Mouse (Mus musculus): ENCODE measurements around the gene Ube2k. TPM values are rescaled to one million over a fixed set of nuclear protein-coding genes. Genes with fewer than 3 reads are reported as not detected.

The Ube2k gene
- polyA plus RNA-seq, 1 experiment from 2014 or later: 159 TPM

GRCm38 (mm10) chr5:65599681-65600080 lies 62.6 kb downstream of the Ube2k start:
- no peak overlapping the region for H3K4me2 ChIP-seq (replicated peaks)
- no peak for ATAC-seq (ENCODE audit: low FRiP score)
- no peak overlapping the region for H3K9ac ChIP-seq
- no peak for DNase-seq (ENCODE audit: low spot score)
- H3K4me1 ChIP-seq (replicated peaks; ENCODE audit: control insufficient read depth, insufficient read depth, low read length): no peaks in the 10 kb centered on the region
- no peaks in the 10 kb centered on the region for H3K27me3 ChIP-seq (ENCODE audit: control insufficient read depth, insufficient read depth, low read length)
- H3K9me3 ChIP-seq (ENCODE audit: control insufficient read depth, low read length): no peaks in the 10 kb centered on the region
- WGBS: 96% methylated on average over 7 of the region's 7 CpGs
- H3K27ac ChIP-seq: no peak overlapping the region
- H3K36me3 ChIP-seq (replicated peaks; ENCODE audit: control insufficient read depth, insufficient read depth): peaks cover 38% of the 10 kb centered on the region
- no peak overlapping the region for H3K4me3 ChIP-seq (replicated peaks; ENCODE audit: low read length)

- 97% methylated on average over 1 of the region's 1 CpGs for WGBS
- no peak for ATAC-seq (ENCODE audit: low FRiP score)
Observed at GRCm38 (mm10) chr5:65606820-65607219, 69.8 kb downstream of the Ube2k start.

GRCm38 (mm10) chr5:65609769-65610168 lies 72.7 kb downstream of the Ube2k start:
- H3K27me3 ChIP-seq (ENCODE audit: control insufficient read depth, insufficient read depth, low read length): no peaks in the 10 kb centered on the region
- WGBS: 93% methylated on average over 5 of the region's 5 CpGs
- H3K36me3 ChIP-seq (replicated peaks; ENCODE audit: control insufficient read depth, insufficient read depth): peaks cover 39% of the 10 kb centered on the region
- no peak overlapping the region for H3K9ac ChIP-seq
- H3K27ac ChIP-seq: no peak overlapping the region
- no peaks in the 10 kb centered on the region for H3K4me1 ChIP-seq (replicated peaks; ENCODE audit: control insufficient read depth, insufficient read depth, low read length)
- ATAC-seq (ENCODE audit: low FRiP score): no peak
- no peak for DNase-seq (ENCODE audit: low spot score)
- H3K9me3 ChIP-seq (ENCODE audit: control insufficient read depth, low read length): no peaks in the 10 kb centered on the region
- H3K4me2 ChIP-seq (replicated peaks): no peak overlapping the region
- no peak overlapping the region for H3K4me3 ChIP-seq (replicated peaks; ENCODE audit: low read length)

More at GRCm38 (mm10) chr5:65606820-65607219, 69.8 kb downstream of the Ube2k start:
- no peaks in the 10 kb centered on the region for H3K4me1 ChIP-seq (replicated peaks; ENCODE audit: control insufficient read depth, insufficient read depth, low read length)
- H3K4me2 ChIP-seq (replicated peaks): no peak overlapping the region
- no peaks in the 10 kb centered on the region for H3K27me3 ChIP-seq (ENCODE audit: control insufficient read depth, insufficient read depth, low read length)
- no peak for DNase-seq (ENCODE audit: low spot score)
- peaks cover 25% of the 10 kb centered on the region for H3K36me3 ChIP-seq (replicated peaks; ENCODE audit: control insufficient read depth, insufficient read depth)
- no peak overlapping the region for H3K4me3 ChIP-seq (replicated peaks; ENCODE audit: low read length)
- H3K9me3 ChIP-seq (ENCODE audit: control insufficient read depth, low read length): no peaks in the 10 kb centered on the region
- H3K27ac ChIP-seq: no peak overlapping the region
- no peak overlapping the region for H3K9ac ChIP-seq

- DNase-seq (ENCODE audit: low spot score) (no peak), ATAC-seq (ENCODE audit: low FRiP score) (no peak)
- Histone ChIP-seq H3K27me3 (ENCODE audit: control insufficient read depth, insufficient read depth, low read length) (no peaks in the 10 kb centered on the region), H3K9me3 (ENCODE audit: control insufficient read depth, low read length) (no peaks in the 10 kb centered on the region), H3K36me3 (replicated peaks; ENCODE audit: control insufficient read depth, insufficient read depth) (peaks cover 43% of the 10 kb centered on the region), H3K4me3 (replicated peaks; ENCODE audit: low read length) (no peak overlapping the region), H3K9ac (no peak overlapping the region), H3K27ac (no peak overlapping the region), H3K4me2 (replicated peaks) (no peak overlapping the region), H3K4me1 (replicated peaks; ENCODE audit: control insufficient read depth, insufficient read depth, low read length) (no peaks in the 10 kb centered on the region)
- 83% methylated on average over 4 of the region's 4 CpGs for whole genome bisulfite sequencing
Observed at GRCm38 (mm10) chr5:65610541-65610940, 73.5 kb downstream of the Ube2k start.

GRCm38 (mm10) chr5:65613152-65613924 lies 76.3 kb downstream of the Ube2k start:
- no peak overlapping the region for H3K9ac ChIP-seq
- no peak for ATAC-seq (ENCODE audit: low FRiP score)
- no peaks in the 10 kb centered on the region for H3K9me3 ChIP-seq (ENCODE audit: control insufficient read depth, low read length)
- DNase-seq (ENCODE audit: low spot score): no peak
- H3K27me3 ChIP-seq (ENCODE audit: control insufficient read depth, insufficient read depth, low read length): no peaks in the 10 kb centered on the region
- WGBS: 90% methylated on average over 9 of the region's 9 CpGs
- H3K27ac ChIP-seq: no peak overlapping the region
- peaks cover 59% of the 10 kb centered on the region for H3K36me3 ChIP-seq (replicated peaks; ENCODE audit: control insufficient read depth, insufficient read depth)
- H3K4me1 ChIP-seq (replicated peaks; ENCODE audit: control insufficient read depth, insufficient read depth, low read length): no peaks in the 10 kb centered on the region
- H3K4me2 ChIP-seq (replicated peaks): no peak overlapping the region
- no peak overlapping the region for H3K4me3 ChIP-seq (replicated peaks; ENCODE audit: low read length)

GRCm38 (mm10) chr5:65624340-65624739 lies 87.3 kb downstream of the Ube2k start:
- no peak overlapping the region for H3K4me2 ChIP-seq (replicated peaks)
- H3K4me1 ChIP-seq (replicated peaks; ENCODE audit: control insufficient read depth, insufficient read depth, low read length): no peaks in the 10 kb centered on the region
- no peak overlapping the region for H3K4me3 ChIP-seq (replicated peaks; ENCODE audit: low read length)
- no peak overlapping the region for H3K27ac ChIP-seq
- peaks cover 75% of the 10 kb centered on the region for H3K36me3 ChIP-seq (replicated peaks; ENCODE audit: control insufficient read depth, insufficient read depth)
- DNase-seq (ENCODE audit: low spot score): no peak
- ATAC-seq (ENCODE audit: low FRiP score): no peak
- no peaks in the 10 kb centered on the region for H3K9me3 ChIP-seq (ENCODE audit: control insufficient read depth, low read length)
- no peak overlapping the region for H3K9ac ChIP-seq
- no peaks in the 10 kb centered on the region for H3K27me3 ChIP-seq (ENCODE audit: control insufficient read depth, insufficient read depth, low read length)

- no peak overlapping the region for H3K9ac ChIP-seq
- H3K4me2 ChIP-seq (replicated peaks): no peak overlapping the region
- H3K36me3 ChIP-seq (replicated peaks; ENCODE audit: control insufficient read depth, insufficient read depth): peaks cover 78% of the 10 kb centered on the region
- H3K27me3 ChIP-seq (ENCODE audit: control insufficient read depth, insufficient read depth, low read length): no peaks in the 10 kb centered on the region
- no peak overlapping the region for H3K27ac ChIP-seq
- 95% methylated on average over 1 of the region's 1 CpGs for WGBS
- DNase-seq (ENCODE audit: low spot score) (no peak), ATAC-seq (ENCODE audit: low FRiP score) (no peak)
- no peaks in the 10 kb centered on the region for H3K9me3 ChIP-seq (ENCODE audit: control insufficient read depth, low read length)
- no peaks in the 10 kb centered on the region for H3K4me1 ChIP-seq (replicated peaks; ENCODE audit: control insufficient read depth, insufficient read depth, low read length)
- H3K4me3 ChIP-seq (replicated peaks; ENCODE audit: low read length): no peak overlapping the region
Observed at GRCm38 (mm10) chr5:65638896-65639295, 101.9 kb downstream of the Ube2k start.

Other genes starting within 250 kb of the Ube2k start
- 33.4 and 37.4 TPM in 2 replicates for gene Rfc1, start 201.6 kb upstream of the Ube2k start, polyA plus RNA-seq (2014; fragmentation: Nextera tagmentation; extraction: Ambion mirVana)
- 0.09 and 0.16 TPM in 2 replicates for gene Klb, start 188.9 kb upstream of the Ube2k start, polyA plus RNA-seq (2014; fragmentation: Nextera tagmentation; extraction: Ambion mirVana)
- 592 and 691 TPM in 2 replicates for gene Rpl9, start 145.8 kb upstream of the Ube2k start, polyA plus RNA-seq (2014; fragmentation: Nextera tagmentation; extraction: Ambion mirVana)
- 55.6 and 59.9 TPM in 2 replicates for gene Lias, start 145.7 kb upstream of the Ube2k start, polyA plus RNA-seq (2014; fragmentation: Nextera tagmentation; extraction: Ambion mirVana)
- 40.2 and 46.5 TPM in 2 replicates for gene Ugdh, start 101.3 kb upstream of the Ube2k start, polyA plus RNA-seq (2014; fragmentation: Nextera tagmentation; extraction: Ambion mirVana)
- not detected in 2 replicates for gene Gm43552, start 44.4 kb upstream of the Ube2k start, polyA plus RNA-seq (2014; fragmentation: Nextera tagmentation; extraction: Ambion mirVana)
- gene Smim14, start within 50 bp of the Ube2k start, polyA plus RNA-seq (2014; fragmentation: Nextera tagmentation; extraction: Ambion mirVana): 201 and 237 TPM in 2 replicates
- gene Pds5a, start 161.0 kb downstream of the Ube2k start, polyA plus RNA-seq (2014; fragmentation: Nextera tagmentation; extraction: Ambion mirVana): 54.9 and 56.6 TPM in 2 replicates
- 26.9 and 27.1 TPM in 2 replicates for gene N4bp2, start 226.3 kb downstream of the Ube2k start, polyA plus RNA-seq (2014; fragmentation: Nextera tagmentation; extraction: Ambion mirVana)

All from hindbrain, embryonic 14.5 days (tissue).